ENCODE assay signal across 33 mouse cellular contexts in the genomic region with DNA sequence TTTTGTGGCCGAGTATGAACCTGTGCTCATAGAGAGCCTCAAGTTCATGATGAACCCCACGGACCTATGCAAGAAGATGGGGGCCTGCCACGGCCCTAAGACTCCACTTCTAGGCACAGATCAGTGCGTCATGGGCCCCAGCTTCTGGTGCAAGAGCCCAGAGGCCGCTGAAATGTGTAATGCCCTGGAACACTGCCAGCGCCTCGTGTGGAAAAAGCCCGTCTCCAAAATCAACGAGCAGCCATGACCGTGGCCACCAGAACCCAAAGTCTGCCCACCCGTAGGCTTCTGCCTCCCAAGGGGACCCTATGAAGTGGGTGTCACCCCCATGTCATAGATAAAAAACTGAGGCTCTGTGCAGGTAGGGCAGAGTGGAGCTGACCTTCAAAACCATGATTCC. TPM values are rescaled to one million over a fixed set of nuclear protein-coding genes. Genes with fewer than 3 reads are reported as not detected.
"Had no signal": no experiment of that assay in that cellular context is flagged by ENCODE, and none has a peak within 500 bp of the region (broad histone marks: within the 10 kb centered on the region; RNA-seq: fewer than 3 reads in every experiment).

No protein-coding gene starts in this region.

- H3K27ac ChIP-seq: gastrocnemius, adult 2 months; heart, embryonic 13.5 days; heart, embryonic 15.5 days; hindbrain, embryonic 10.5 days; hindbrain, embryonic 12.5 days; hindbrain, embryonic 14.5 days; intestine, embryonic 15.5 days; layer of hippocampus, adult 2 months; left cerebral cortex, adult 2 months; limb, embryonic 10.5 days; limb, embryonic 12.5 days had no signal

- H3K4me3 ChIP-seq: gastrocnemius, adult 2 months; heart, embryonic 13.5 days; heart, embryonic 15.5 days; hindbrain, embryonic 10.5 days; hindbrain, embryonic 12.5 days; intestine, embryonic 15.5 days; layer of hippocampus, adult 2 months; left cerebral cortex, adult 2 months; limb, embryonic 10.5 days; limb, embryonic 12.5 days had no signal

- H3K4me2 ChIP-seq: heart, embryonic 11.5 days; heart, embryonic 13.5 days; heart, embryonic 15.5 days; hindbrain, embryonic 12.5 days; hindbrain, embryonic 14.5 days; intestine, embryonic 15.5 days; limb, embryonic 12.5 days; liver, embryonic 11.5 days had no signal

- H3K27me3 ChIP-seq: heart, embryonic 13.5 days; heart, embryonic 15.5 days; hindbrain, embryonic 12.5 days; intestine, embryonic 15.5 days; limb, embryonic 12.5 days had no signal

- H3K4me1 ChIP-seq: intestine, embryonic 15.5 days; limb, embryonic 10.5 days; limb, embryonic 12.5 days had no signal

- DNase-seq: gastrocnemius, adult 2 months; gastrocnemius, postnatal 10 days; gastrocnemius, postnatal 25 days; heart, adult 18-20 months; heart, postnatal 36 days; kidney, adult 18-20 months; kidney, adult 8-10 months; kidney, postnatal 10 days; kidney, postnatal 25 days; liver had no signal

- ATAC-seq: hindbrain, embryonic 16.5 days; inflammation-experienced regulatory T-cells, adult 6 months; intestine, embryonic 15.5 days; intestine, postnatal 0 days had no signal

- H3K36me3 ChIP-seq: heart, embryonic 13.5 days; heart, embryonic 15.5 days; hindbrain, embryonic 10.5 days; hindbrain, embryonic 12.5 days; intestine, embryonic 15.5 days; limb, embryonic 10.5 days; limb, embryonic 12.5 days had no signal

- H3K9me3 ChIP-seq: heart, embryonic 13.5 days; heart, embryonic 15.5 days; hindbrain, embryonic 10.5 days; hindbrain, embryonic 12.5 days; intestine, embryonic 15.5 days; limb, embryonic 10.5 days; limb, embryonic 12.5 days had no signal

- H3K9ac ChIP-seq: heart, embryonic 13.5 days; heart, embryonic 15.5 days; hindbrain, embryonic 12.5 days; hindbrain, embryonic 14.5 days; intestine, embryonic 15.5 days; limb, embryonic 12.5 days had no signal

RNA-seq across cellular contexts. Expression of gene Psapl1, which starts 1.6 kb away (rescaled TPM):
- total RNA-seq: gastrocnemius, adult 2 months; gastrocnemius, postnatal 10 days; gastrocnemius, postnatal 25 days; granulocyte monocyte progenitor cell, adult 5-6 weeks; heart, adult 18-20 months; heart, adult 8-10 months; heart, postnatal 14 days; heart, postnatal 36 days; layer of hippocampus, adult 2 months; layer of hippocampus, postnatal 10 days; layer of hippocampus, postnatal 25 days; left cerebral cortex, adult 2 months; left cerebral cortex, postnatal 14 days; left cerebral cortex, postnatal 36 days had no signal
- polyA plus RNA-seq: heart, postnatal 0 days; hindbrain, embryonic 10.5 days; inflammation-experienced regulatory T-cells, adult 6 months; limb, embryonic 12.5 days had no signal
